ENCODE assay signal across 14 mouse cellular contexts in the genomic region with DNA sequence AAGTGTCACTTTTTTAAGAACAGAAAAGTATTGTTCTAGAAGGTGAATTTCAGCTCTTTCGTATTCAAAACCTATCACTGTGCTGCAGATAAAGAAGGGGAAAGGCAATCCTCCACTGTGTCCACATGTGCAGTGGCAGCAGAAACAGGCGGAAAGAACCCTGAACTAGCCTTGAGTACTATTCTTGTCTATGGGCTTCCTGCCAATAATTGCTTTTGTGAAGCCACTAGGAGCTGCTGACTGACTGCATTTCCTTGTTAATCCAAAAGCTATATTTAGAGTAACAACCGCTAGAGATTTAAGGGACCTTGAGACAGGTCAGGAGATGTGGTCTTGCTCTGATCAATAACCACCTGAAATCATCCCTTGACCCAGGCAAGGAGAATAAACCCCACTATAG.
DNase-seq lines count a peak whose midpoint lies in the region; ATAC-seq and TF ChIP-seq lines count a peak whose summit lies in the region.
"Had no signal": no experiment of that assay in that cellular context is flagged by ENCODE, and none has a peak within 500 bp of the region (broad histone marks: within the 10 kb centered on the region; RNA-seq: fewer than 3 reads in every experiment).

No protein-coding gene starts in this region.

- H3K27ac ChIP-seq in lung, embryonic 14.5 days (ENCODE audit: low read depth): no peak overlapping the region
- no peak overlapping the region for H3K27ac ChIP-seq in heart, adult 2 months
- H3K27ac ChIP-seq: liver, embryonic 13.5 days; midbrain, embryonic 13.5 days; neural tube, embryonic 13.5 days had no signal

- WGBS in lung, embryonic 14.5 days: 66% methylated on average over 3 of the region's 3 CpGs
- WGBS in heart, adult 2 months: 4% methylated on average over 3 of the region's 3 CpGs

- no peak overlapping the region for H3K9ac ChIP-seq in lung, embryonic 14.5 days
- no peak overlapping the region for H3K9ac ChIP-seq in heart, adult 2 months (ENCODE audit: low read depth, low read length)
- H3K9ac ChIP-seq: liver, embryonic 13.5 days; midbrain, embryonic 13.5 days; neural tube, embryonic 13.5 days had no signal

- peak; percentile 75; the same call in 1 of the 2 replicates for ATAC-seq in lung, embryonic 14.5 days (ENCODE audit: insufficient read depth)
- ATAC-seq in megakaryocyte progenitor cell, adult 5-6 weeks (replicated peaks; ENCODE audit: poor library complexity): no peak
- ATAC-seq: midbrain, embryonic 13.5 days had no signal

- no peaks in the 10 kb centered on the region for H3K27me3 ChIP-seq in lung, embryonic 14.5 days (ENCODE audit: insufficient read depth, low read length)
- no peaks in the 10 kb centered on the region for H3K27me3 ChIP-seq in heart, adult 2 months (ENCODE audit: control insufficient read depth, insufficient read depth, low read length)
- H3K27me3 ChIP-seq: liver, embryonic 13.5 days; midbrain, embryonic 13.5 days; neural tube, embryonic 13.5 days had no signal

- no peaks in the 10 kb centered on the region for H3K4me1 ChIP-seq in lung, embryonic 14.5 days (ENCODE audit: insufficient read depth)
- no peaks in the 10 kb centered on the region for H3K4me1 ChIP-seq in heart, adult 2 months (ENCODE audit: control insufficient read depth, insufficient read depth, low read length)
- H3K4me1 ChIP-seq: liver, embryonic 13.5 days; midbrain, embryonic 13.5 days; neural tube, embryonic 13.5 days had no signal

- H3K36me3 ChIP-seq in lung, embryonic 14.5 days (ENCODE audit: insufficient read depth): no peaks in the 10 kb centered on the region
- no peaks in the 10 kb centered on the region; the same call in 1 of the 2 replicates for H3K36me3 ChIP-seq in heart, adult 2 months (ENCODE audit: control insufficient read depth, insufficient read depth, low read length)
- H3K36me3 ChIP-seq: liver, embryonic 13.5 days; midbrain, embryonic 13.5 days; neural tube, embryonic 13.5 days had no signal

- TF ChIP-seq EP300 in heart, adult 2 months (IDR thresholded peaks at IDR 0.05; ENCODE audit: insufficient read depth, low read depth, low read length): no peak

- intact Hi-C loops in heart, adult 2 months (cut with DNase I): no loop called here
- intact Hi-C loops in heart, postnatal 10 days (cut with DNase I): loop anchor here (10.0 kb wide), 1 partner anchor 239 kb away; no protein-coding TSS in a partner anchor

- H3K4me2 ChIP-seq in lung, embryonic 14.5 days: no peak overlapping the region
- H3K4me2 ChIP-seq: liver, embryonic 13.5 days; midbrain, embryonic 13.5 days; neural tube, embryonic 13.5 days had no signal

- no peak overlapping the region for H3K4me3 ChIP-seq in lung, embryonic 14.5 days (ENCODE audit: low read depth, low read length)
- H3K4me3 ChIP-seq in heart, adult 2 months: no peak overlapping the region
- H3K4me3 ChIP-seq: liver, embryonic 13.5 days; midbrain, embryonic 13.5 days; neural tube, embryonic 13.5 days had no signal

- no peaks in the 10 kb centered on the region for H3K9me3 ChIP-seq in lung, embryonic 14.5 days (ENCODE audit: low read depth, low read length)
- H3K9me3 ChIP-seq: liver, embryonic 13.5 days; midbrain, embryonic 13.5 days; neural tube, embryonic 13.5 days had no signal

- H3K79me2 ChIP-seq in heart, adult 2 months (replicated peaks; ENCODE audit: control insufficient read depth, insufficient read depth, low read length): no peaks in the 10 kb centered on the region

- TF ChIP-seq POLR2A in heart, adult 2 months (IDR thresholded peaks at IDR 0.05; ENCODE audit: insufficient read depth, low read depth, low read length): no peak

- TF ChIP-seq CTCF in lung, embryonic 14.5 days (IDR thresholded peaks at IDR 0.05; ENCODE audit: low read depth): no peak
- TF ChIP-seq CTCF in heart, adult 2 months (IDR thresholded peaks at IDR 0.05): peak; percentile 58

- peak; percentile 19 for DNase-seq in gastrocnemius, adult 18-20 months (ENCODE audit: low spot score)
- DNase-seq in gastrocnemius, postnatal 10 days: no peak
- peak; percentile 76 for DNase-seq in lung, embryonic 14.5 days
- DNase-seq in lung, postnatal 14 days: no peak
- DNase-seq in heart, adult 2 months: no peak
- DNase-seq in heart, postnatal 10 days: peak; percentile 46 to 52
- no peak for DNase-seq in spleen, adult 12 weeks (ENCODE audit: low spot score)
- DNase-seq: cerebellum, adult 18-20 months; kidney, postnatal 36 days; liver, embryonic 13.5 days; thymus, postnatal 4 days had no signal

Comparison
In these comparisons a context has a peak if more than half of its experiments do, and no peak if none do; other contexts are left out.
1. DNase-seq: peak in gastrocnemius, adult 18-20 months (single experiment), lung, embryonic 14.5 days (single experiment) and heart, postnatal 10 days (2 of 2); none in gastrocnemius, postnatal 10 days (single experiment), lung, postnatal 14 days (single experiment), heart, adult 2 months (0 of 2) and spleen, adult 12 weeks (single experiment).